Mouse (Mus musculus) kidney, postnatal 0 days (tissue): ENCODE results near the gene Gck. TPM values are rescaled to one million over a fixed set of nuclear protein-coding genes. Genes with fewer than 3 reads are reported as not detected.
A peak's percentile ranks its signal among the peaks of the same experiment; 100 is the strongest.

Experiments used
- ATAC-seq: fragments of 200-750 bp; cut with Nextera tagmentation; replicated peaks from 2 replicates; pipeline ENCODE4 v1.8.0; 2017; ENCODE audit warnings: low read depth, moderate number of reproducible peaks, moderate TSS enrichment, moderate library complexity; ENCODE audit not compliant: low FRiP score
- DNase-seq: peaks from one replicate; pipeline ENCODE4 v3.0.0-alpha.2; 2016; ENCODE audit warnings: low spot score
- H3K27ac ChIP-seq: fragments of 300-500 bp; sonication (generic); 2 replicates; pipeline ENCODE4 v1.5.1; 2014; ENCODE audit warnings: mild to moderate bottlenecking
- H3K27me3 ChIP-seq: fragments of 300-500 bp; sonication (generic); 2 replicates; pipeline ENCODE4 v1.6.1; 2014; ENCODE audit warnings: low read length, mixed read lengths; ENCODE audit not compliant: insufficient read depth
- H3K36me3 ChIP-seq: fragments of 300-500 bp; sonication (generic); 2 replicates; pipeline ENCODE4 v1.6.1; 2014; ENCODE audit warnings: low read length, mixed read lengths; ENCODE audit not compliant: insufficient read depth
- H3K4me1 ChIP-seq: fragments of 300-500 bp; sonication (generic); replicated peaks from 2 replicates; pipeline ENCODE4 v1.6.1; 2014; ENCODE audit warnings: antibody characterized with exemption, low read length, mixed read lengths; ENCODE audit not compliant: insufficient read depth
- H3K4me2 ChIP-seq: fragments of 300-500 bp; sonication (generic); 2 replicates; pipeline ENCODE4 v1.6.1; 2014; ENCODE audit warnings: mild to moderate bottlenecking, low read length, moderate library complexity, mixed read lengths
- H3K4me3 ChIP-seq: fragments of 300-500 bp; sonication (generic); replicated peaks from 2 replicates; pipeline ENCODE4 v1.5.1; 2014; ENCODE audit warnings: low read depth, low read length
- H3K9ac ChIP-seq: fragments of 300-500 bp; sonication (generic); 2 replicates; pipeline ENCODE4 v1.6.1; 2014; ENCODE audit warnings: low read depth, low read length
- H3K9me3 ChIP-seq: fragments of 300-500 bp; sonication (generic); replicated peaks from 2 replicates; pipeline ENCODE4 v1.6.1; 2016; ENCODE audit warnings: low read length, inconsistent platforms, mixed read lengths
- CTCF ChIP-seq: IDR thresholded peaks from 2 replicates; pipeline ENCODE4 v1.5.1; 2016; ENCODE audit warnings: antibody characterized with exemption, low read depth, mild to moderate bottlenecking, moderate library complexity
- WGBS: fragments of 180-500 bp; shearing (Covaris S2); extraction: QIAGEN DNeasy Blood & Tissue Kit; methylation state at CpG from one replicate; pipeline ENCODE4 v1.1.7; 2014; 5-methylcytosine and 5-hydroxymethylcytosine counted together
- polyA plus RNA-seq: library from polyadenylated mRNA; unstranded; fragments of >200 nt; fragmentation: Nextera tagmentation; extraction: Ambion mirVana; gene quantifications from 2 replicates; pipeline ENCODE4 v1.2.1, GENCODE M21; 2015

Gck gene
- polyA plus RNA-seq, 1 experiment from 2014 or later, result 1.0 TPM

DNA sequence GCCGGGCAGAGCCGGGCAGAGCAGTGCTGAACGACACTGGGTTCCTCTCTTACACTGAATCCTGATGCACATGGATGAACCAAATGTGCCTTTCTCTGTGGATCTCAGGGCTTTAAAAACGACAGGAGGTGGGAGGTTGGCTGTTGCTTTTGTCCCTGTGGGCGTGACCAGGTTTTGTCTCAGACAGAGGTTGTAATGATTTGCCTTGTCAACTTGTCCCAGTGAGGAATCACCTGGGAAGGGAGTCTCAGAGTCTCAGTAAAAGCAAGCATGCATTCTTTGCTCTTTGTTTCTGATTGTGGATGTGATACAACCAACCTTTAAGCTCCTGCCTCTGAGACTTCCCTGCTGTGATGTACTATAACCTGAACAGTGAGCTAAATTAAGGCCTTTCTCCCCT, 42.8 kb downstream of the Gck start:
- 55% methylated on average over 5 of the region's 5 CpGs for WGBS
- H3K9me3 ChIP-seq, result no peaks in the 10 kb centered on the region
- H3K27me3 ChIP-seq, result no peaks in the 10 kb centered on the region
- no peaks in the 10 kb centered on the region for H3K36me3 ChIP-seq
- no peak overlapping the region for H3K4me3 ChIP-seq
- no peak overlapping the region for H3K27ac ChIP-seq
- DNase-seq (no peak), ATAC-seq (no peak)
- peaks cover 4% of the 10 kb centered on the region; the same call in 1 of the 2 replicates for H3K4me1 ChIP-seq
- H3K9ac ChIP-seq, result no peak overlapping the region
- no peak for TF ChIP-seq CTCF
- no peak overlapping the region for H3K4me2 ChIP-seq

DNA sequence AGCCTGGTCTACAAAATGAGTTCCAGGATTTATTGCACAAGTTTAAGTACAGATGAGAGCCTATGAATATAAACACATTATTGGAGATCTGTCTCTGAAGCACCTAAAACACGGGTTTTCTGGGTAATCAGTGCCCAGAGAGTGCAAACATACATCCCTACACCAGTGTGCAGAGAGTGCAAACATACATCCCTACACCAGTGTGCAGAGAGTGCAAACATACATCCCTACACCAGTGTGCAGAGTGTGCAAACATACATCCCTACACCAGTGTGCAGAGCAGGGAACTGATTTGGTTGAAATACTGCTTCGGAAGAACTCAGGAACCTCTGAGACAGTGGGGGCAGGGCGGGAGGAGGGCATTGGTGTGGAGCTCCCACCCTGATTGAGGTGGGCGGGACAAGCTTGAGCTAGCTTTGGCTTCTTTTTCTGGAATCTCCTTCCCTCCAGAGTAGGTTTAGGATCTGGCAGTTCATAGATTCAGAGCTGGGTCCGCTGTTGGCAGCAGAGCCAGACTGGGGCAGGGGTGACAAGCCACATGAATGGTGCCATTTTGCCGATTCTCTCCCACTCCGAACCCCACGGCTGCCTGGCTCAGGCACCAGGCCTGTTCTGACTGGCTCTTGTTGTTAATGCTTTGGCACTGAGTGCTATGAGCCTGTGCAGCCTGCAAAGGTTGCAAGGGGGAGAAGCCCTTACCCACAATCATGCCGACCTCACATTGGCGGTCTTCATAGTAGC, 43.9 kb downstream of the Gck start:
- H3K4me1 ChIP-seq, result peaks cover 13% of the 10 kb centered on the region
- H3K27ac ChIP-seq, result no peak overlapping the region
- DNase-seq, result no peak
- no peak overlapping the region for H3K9ac ChIP-seq
- H3K9me3 ChIP-seq, result no peaks in the 10 kb centered on the region
- H3K36me3 ChIP-seq, result no peaks in the 10 kb centered on the region
- H3K4me2 ChIP-seq, result no peak overlapping the region
- no peak for ATAC-seq
- no peak for TF ChIP-seq CTCF
- no peaks in the 10 kb centered on the region for H3K27me3 ChIP-seq
- no peak overlapping the region for H3K4me3 ChIP-seq
- WGBS, result 85% methylated on average over 10 of the region's 10 CpGs

- 90% methylated on average over 6 of the region's 6 CpGs for WGBS
- TF ChIP-seq CTCF, result no peak
- peaks cover 13% of the 10 kb centered on the region for H3K4me1 ChIP-seq
These were observed 45.0 kb downstream of the Gck start for GRCm38 (mm10) chr11:5904871-5905270.

DNA sequence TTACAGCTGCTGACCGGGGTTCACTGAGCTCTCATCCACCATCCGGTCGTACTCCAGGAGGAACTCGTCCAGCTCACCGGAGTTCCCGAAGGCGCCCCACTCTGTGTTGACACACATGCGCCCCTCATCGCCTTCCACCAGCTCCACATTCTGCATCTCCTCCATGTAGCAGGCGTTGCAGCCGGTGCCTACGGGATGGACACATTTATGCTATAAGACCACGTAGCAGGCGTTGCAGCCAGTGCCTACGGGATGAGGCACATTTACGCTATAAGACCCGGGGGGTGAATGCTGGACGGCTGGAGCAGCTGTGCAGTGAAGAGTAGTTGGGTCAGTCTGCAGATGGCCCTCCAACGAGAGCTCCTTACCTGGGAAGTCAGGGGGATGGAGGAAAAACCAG, 45.5 kb downstream of the Gck start:
- H3K27me3 ChIP-seq, result no peaks in the 10 kb centered on the region
- no peaks in the 10 kb centered on the region for H3K36me3 ChIP-seq
- H3K4me2 ChIP-seq, result no peak overlapping the region
- H3K9me3 ChIP-seq, result no peaks in the 10 kb centered on the region
- TF ChIP-seq CTCF, result no peak
- DNase-seq (no peak), ATAC-seq (no peak)
- no peak overlapping the region for H3K27ac ChIP-seq
- 75% methylated on average over 19 of the region's 19 CpGs for WGBS
- no peak overlapping the region for H3K9ac ChIP-seq
- no peak overlapping the region for H3K4me3 ChIP-seq
- peaks cover 13% of the 10 kb centered on the region for H3K4me1 ChIP-seq

More at GRCm38 (mm10) chr11:5904871-5905270, 45.0 kb downstream of the Gck start:
- ATAC-seq, result no peak
- H3K27ac ChIP-seq, result no peak overlapping the region
- no peaks in the 10 kb centered on the region for H3K36me3 ChIP-seq
- H3K9me3 ChIP-seq, result no peaks in the 10 kb centered on the region
- DNase-seq, result no peak
- H3K27me3 ChIP-seq, result no peaks in the 10 kb centered on the region
- H3K9ac ChIP-seq, result no peak overlapping the region
- no peak overlapping the region for H3K4me2 ChIP-seq
- no peak overlapping the region for H3K4me3 ChIP-seq

DNA sequence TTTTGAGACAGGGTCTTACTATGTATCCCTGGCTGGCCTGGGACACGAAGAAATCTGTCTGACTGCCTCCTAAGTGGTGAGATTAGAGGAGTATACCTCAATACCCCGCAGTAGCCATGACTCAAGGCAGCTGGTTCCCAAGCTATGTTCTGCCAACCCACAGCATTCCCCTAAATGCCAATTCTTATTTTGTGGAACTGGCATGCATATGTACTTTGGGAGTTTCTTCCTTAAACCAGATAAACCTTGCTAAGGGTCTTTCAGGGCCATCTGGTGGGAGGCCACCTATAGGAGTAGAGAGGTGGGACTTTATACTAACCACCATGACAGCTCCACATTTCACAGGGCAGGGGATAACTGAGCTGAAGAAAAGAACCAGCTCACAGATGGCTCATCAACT, 46.0 kb downstream of the Gck start:
- 86% methylated on average over 2 of the region's 2 CpGs for WGBS
- ATAC-seq, result no peak

DNA sequence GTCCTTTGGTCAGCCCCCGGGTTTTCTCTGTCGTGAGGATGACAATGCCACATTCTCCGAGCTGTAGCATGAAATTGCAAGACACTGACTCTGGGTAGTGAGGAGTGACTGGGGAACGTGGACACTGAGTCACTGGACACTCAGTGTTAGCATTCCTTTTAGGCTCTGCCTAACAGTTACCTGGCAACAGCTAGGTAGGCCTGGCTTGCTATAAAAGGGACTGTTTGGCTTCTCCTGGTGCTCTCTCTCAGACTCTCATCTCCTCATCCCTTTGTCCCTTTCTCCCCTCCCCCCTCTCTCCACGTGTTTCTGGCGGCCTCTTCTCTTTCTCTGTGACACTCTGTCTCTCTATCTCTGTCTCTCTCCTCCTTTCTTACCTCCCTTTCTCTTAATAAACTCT, 47.5 kb downstream of the Gck start:
- DNase-seq (no peak), ATAC-seq (peak; percentile 12; the same call in 1 of the 2 replicates)
- Histone ChIP-seq H3K27ac (no peak overlapping the region), H3K4me1 (peaks cover 24% of the 10 kb centered on the region), H3K4me2 (peak overlapping the region; percentile 60), H3K27me3 (no peaks in the 10 kb centered on the region), H3K9ac (peak overlapping the region; percentile 51), H3K9me3 (no peaks in the 10 kb centered on the region), H3K4me3 (0 out of 2 replicates have a peak overlapping the region, but pooled peaks have one; percentile 29), H3K36me3 (no peaks in the 10 kb centered on the region)
- no peak for TF ChIP-seq CTCF
- WGBS, result 12% methylated on average over 6 of the region's 6 CpGs

More for the DNA sequence above, 46.0 kb downstream of the Gck start:
- no peaks in the 10 kb centered on the region for H3K36me3 ChIP-seq
- H3K27me3 ChIP-seq, result no peaks in the 10 kb centered on the region
- no peak overlapping the region for H3K27ac ChIP-seq
- H3K9me3 ChIP-seq, result no peaks in the 10 kb centered on the region
- H3K4me3 ChIP-seq, result no peak overlapping the region
- no peak for TF ChIP-seq CTCF
- H3K4me2 ChIP-seq, result no peak overlapping the region
- H3K4me1 ChIP-seq, result peaks cover 13% of the 10 kb centered on the region
- no peak for DNase-seq
- H3K9ac ChIP-seq, result no peak overlapping the region

DNA sequence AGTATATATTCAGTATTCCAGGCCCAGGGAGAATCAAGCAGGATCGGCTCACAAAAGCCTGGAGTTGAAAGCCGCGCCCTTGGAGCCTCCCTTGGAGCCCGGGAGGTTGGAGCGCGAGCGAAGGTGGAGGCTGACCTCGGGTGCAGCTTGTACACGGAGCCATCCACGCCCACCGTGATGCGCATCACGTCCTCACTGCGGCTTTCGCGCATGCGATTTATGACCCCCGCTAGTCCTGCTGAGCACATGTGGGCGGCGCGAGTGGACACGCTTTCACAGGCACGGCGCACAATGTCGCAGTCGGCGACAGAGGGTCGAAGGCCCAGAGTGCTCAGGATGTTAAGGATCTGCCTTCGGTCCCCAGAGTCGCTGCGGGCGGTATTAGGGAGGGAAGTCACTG, 47.9 kb downstream of the Gck start:
- H3K27ac ChIP-seq, result no peak overlapping the region
- H3K4me3 ChIP-seq, result peak overlapping the region; percentile 29
- H3K4me2 ChIP-seq, result peak overlapping the region; percentile 60
- H3K9ac ChIP-seq, result peak overlapping the region; percentile 51
- H3K27me3 ChIP-seq, result no peaks in the 10 kb centered on the region
- H3K9me3 ChIP-seq, result no peaks in the 10 kb centered on the region
- under 1% methylated on average over 32 of the region's 32 CpGs for WGBS
- DNase-seq (peak; percentile 85), ATAC-seq (peak; percentile 72)
- TF ChIP-seq CTCF, result no peak
- peaks cover 28% of the 10 kb centered on the region for H3K4me1 ChIP-seq
- H3K36me3 ChIP-seq, result no peaks in the 10 kb centered on the region
